Mouse (Mus musculus) retina, postnatal 7 days (tissue): ENCODE results near the gene Dusp16.

Experiments
- DNase-seq: peaks from one replicate; pipeline ENCODE4 v3.0.0-alpha.2; 2012; ENCODE audit warnings: low read depth, low spot score

The Dusp16 gene

DNA sequence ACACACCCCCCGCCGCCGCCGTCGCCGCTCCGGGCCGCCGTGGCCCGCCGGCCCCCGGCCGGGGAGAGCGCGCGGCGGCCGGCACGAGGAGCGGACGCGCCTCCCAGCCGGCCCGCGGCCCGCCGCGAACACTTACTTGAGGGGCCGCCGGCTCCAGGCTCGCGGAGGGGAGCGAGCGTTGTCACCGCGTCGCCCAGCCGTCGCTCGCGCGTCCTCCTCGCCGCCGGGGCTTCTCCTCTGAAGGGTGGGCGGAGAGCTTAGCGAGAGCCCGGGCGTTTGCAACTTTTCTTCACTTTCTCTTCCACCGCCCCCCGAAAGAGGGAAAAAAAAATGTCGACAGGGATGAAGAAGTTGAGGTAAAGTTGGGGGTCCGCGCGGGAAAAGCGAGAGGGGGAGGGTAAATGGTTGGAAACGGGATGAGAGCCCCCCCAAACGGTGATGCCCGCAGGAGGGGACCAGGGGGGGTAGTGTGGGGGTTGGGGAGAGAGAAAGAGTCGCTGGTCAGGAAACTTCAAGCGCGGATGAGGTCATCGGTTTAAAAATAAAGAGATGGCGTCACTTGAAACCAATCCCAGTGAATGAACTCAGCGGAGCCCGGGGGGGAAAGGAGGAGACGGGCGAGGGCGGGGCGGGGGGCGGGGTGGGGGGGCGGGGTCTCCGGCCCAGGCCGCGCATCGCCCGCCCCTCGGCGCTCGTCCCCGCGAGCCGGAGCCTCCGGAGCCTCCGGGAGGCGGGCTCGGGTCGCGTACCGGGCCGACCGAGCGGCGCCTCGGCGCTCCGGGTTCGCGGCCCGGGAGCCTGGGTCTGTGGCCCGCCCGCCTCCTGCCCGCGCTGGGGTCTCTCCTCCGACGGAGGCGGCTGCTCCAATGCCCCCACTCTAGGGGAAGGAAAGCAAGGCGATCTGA lies at the start of gene Dusp16:
Gene Dusp16 (minus strand): TSS at position 485 of the 905 bp plus-strand sequence.
- DNase-seq, result peak; percentile 74

DNA sequence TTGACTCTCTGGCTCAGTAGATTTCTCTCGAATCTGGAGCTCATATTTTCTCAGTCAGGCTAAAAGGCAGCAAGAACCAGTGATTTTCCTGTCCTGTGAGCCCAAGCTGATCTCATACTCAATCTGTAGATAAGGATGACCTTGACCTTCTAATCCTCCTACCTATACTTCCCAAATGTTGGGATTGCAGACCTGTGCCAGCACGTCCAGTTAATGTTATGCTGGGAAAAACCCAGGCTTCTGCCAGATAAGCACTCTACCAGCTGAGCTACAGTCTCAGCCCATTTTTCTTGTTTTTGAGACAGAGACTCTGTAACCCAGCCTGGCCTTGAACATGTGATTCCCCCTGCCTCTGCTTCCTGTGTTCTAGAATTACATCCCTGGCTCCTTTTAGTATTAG lies 47.9 kb upstream of the Dusp16 start:
- no peak for DNase-seq

DNA sequence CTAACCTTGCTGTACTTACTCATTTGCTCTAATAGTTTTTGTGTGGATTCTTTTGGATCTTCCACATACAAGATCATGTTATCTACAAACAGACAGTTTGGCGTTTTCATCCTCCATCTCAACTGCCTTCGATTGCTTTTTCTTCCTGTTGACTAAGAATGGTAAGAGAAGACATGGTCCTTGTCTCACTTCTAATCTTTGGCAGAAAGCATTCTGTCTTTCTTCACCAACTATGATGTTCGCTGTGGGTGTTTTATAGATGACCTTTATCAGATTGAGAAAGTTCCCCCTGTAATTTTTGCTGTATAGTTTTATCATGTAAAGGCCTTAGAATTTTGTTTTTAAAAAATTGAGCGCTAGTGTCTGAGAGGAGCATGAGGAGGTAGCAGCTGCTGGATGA lies 45.7 kb upstream of the Dusp16 start:
- DNase-seq, result no peak

DNA sequence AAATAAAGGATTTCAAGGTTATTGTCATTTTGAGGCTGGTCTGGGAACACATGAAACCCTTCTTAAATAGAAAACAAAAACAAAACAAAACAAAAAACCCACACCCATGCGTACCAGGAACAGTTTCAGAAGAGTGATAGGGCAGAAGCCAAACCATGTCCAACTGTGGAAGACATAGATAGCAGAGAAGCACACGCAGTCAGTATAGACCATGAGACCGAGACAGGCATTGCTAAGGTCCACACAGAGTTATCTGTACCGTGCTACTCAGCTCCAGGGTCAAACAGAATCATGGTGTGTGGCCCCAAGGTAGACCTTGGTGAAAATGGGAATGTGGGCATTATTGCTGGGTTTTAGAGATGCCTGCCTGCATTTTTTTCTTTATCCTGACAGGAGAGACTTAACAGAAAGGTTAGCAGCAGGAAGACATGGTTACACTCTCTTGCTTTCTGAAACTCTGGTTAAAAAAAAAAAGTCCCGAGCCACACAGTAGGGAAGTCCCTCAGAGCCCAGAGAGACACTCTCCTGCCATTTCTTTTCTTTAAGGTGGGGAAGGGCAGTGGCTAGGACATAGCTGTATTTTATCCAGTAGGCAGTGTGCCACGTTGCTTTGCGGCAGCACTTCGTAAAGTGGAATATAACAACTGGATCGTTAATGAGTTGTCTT lies 42.3 kb upstream of the Dusp16 start:
- DNase-seq, result no peak

DNA sequence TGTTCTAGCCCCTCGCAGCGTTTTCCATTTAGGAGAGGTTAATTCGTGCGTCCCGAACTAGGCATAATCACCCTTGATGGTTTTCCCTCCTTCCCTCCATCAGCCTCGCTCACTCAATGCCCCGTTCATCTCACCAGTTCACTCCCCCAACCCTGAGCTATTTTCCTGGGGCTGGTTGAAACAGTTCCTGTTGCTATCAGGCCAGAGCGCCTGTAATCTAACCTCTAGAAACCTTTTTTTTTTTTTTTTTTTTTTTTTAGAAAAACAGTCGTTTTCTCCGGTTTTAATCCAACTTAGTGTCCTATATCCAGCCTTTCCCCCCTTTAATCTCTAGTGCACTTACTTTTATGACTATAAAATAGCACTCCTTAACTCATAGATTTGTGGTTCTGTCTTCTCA lies 38.4 kb upstream of the Dusp16 start:
- DNase-seq, result no peak

DNA sequence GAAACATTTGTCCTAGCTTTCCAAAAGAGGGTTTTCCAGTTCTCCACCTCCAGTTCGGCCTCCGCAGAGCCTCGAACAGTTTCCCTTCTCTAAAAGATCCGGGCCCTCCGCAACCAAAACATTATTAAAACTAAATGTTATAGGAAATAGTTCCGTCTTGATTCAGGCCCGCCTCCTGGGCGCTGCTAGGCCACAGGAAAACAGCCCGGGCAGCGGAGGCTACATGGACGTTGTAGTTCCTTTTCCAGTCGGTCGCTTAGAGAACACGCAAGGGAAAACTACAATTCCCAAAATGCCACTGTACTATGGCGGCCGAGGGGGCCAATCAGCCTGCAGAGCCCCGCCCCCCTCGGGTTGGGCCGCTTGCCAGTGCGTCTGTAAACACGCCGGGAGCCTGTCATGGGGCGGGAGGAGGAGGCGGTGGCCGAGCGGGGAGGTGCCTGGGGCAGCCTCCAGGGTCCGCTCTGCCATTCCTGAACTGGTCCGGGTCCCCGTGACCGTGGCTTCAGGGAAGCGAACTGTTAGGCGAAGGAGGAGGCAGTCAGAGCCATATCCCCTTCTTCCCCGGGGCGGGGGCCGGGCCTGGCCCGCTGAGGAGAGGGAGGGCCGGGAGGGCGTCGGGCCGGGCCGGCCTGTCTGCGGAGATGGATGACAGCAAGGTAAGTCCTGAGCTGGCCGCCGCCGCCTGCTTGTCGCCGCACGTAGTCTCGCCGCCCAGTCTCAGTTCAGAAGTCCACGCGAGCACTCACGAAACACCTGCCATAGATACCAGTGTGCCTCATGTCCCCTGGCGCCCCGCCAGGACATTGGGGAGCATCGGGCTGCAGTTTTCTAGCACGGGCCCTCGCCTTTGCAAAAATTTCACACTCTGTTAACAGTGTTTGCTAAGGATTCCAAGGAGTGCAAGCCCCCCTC lies 37.6 kb upstream of the Dusp16 start, which contains the start of gene Crebl2:
Gene Crebl2 (plus strand): TSS at position 369 of the 915 bp plus-strand sequence.
- DNase-seq, result peak; percentile 98

DNA sequence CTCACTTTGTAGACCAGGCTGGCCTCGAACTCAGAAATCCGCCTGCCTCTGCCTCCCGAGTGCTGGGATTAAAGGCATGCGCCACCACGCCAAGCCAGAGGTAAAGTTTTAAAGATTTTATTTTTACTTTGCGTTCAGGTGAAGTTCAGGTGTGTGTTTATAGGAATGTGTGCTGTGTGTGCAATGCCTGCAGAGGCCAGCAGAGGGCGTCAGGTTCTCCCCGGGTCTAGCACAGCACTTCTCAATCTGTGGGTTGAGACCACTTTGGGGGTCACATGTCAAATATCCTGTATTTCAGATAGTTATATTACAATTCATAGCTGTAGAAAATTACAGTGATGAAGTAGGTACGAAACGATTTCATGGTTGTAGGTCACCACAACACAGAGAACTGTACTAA lies 30.4 kb upstream of the Dusp16 start:
- DNase-seq, result no peak

DNA sequence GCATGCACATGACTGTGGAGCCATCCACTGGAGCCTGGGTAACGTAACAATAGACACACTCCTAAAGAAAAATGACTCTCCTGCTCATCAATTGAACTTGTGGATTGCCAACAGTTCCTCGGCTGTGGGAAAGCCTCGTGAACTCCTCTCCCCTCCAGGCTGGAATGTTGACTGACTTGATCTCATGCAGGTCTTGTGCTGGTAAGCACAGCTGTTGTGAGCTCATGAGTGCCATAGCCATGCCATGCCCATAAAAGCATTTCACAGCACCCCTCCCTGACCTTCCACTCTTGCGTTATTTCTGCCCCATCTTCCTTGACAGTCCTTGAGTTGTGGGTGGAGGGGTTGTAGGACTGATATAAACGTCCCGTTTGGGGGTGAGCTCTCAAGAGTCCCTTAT lies 28.0 kb upstream of the Dusp16 start:
- DNase-seq, result no peak

DNA sequence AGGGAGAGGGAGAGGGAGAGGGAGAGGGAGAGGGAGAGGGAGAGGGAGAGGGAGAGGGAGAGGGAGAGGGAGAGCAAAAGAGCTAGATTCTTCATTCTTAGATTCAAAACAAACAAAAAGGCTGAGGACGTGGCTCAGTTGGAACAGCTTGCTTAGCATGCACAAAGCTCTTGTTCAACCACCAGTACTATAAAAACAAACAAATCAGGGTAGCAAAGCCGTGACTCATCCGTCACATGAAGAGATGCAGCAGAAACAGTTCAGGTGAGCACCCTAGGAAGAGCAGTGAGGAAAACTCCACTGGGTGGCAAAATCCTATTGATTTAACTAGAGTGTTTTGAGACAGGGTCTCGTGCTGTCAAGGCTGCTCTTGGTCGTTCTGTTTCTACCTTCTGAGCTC lies 27.3 kb upstream of the Dusp16 start:
- no peak for DNase-seq

DNA sequence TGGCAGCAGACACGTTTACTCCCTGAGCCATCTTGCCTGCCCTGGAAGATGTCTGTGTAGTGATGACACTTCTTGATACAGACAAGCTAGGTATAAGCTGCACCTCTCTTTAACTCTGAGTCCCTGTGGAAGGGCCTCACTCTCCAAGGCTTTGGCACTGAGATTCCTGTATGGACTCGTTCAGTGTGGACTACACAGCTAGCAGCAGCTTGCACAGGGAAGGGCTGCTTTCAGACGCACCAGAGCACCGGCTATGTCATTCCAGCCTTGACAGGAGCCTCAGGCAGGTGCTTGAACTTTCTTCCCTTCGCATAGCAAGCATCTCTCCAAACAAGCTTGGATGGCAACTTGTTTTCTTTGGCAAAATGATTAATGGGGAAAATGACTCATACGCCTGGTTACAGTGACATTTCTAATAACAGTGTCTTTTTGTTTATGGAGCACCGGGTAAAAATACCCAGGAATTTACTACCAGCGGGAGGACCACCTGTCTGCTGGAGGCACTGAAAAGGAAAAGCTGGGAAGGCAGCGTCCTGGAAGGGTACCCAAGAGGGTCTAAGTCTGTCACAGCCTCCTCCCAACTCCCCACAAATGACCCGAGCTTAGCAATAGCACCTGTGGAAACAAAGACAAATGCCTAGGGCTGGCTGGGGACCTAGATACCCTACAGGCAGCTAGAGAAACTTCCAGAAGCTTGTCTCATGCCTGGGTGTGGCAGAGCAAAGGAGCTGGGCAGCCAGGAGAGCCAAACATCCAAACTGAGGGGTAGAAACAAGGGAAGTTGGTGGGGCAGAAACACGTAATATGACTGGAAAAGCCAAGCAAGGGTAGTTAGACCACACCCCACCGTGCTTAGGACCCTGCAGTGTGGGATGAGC lies 24.9 kb upstream of the Dusp16 start:
- no peak for DNase-seq

DNA sequence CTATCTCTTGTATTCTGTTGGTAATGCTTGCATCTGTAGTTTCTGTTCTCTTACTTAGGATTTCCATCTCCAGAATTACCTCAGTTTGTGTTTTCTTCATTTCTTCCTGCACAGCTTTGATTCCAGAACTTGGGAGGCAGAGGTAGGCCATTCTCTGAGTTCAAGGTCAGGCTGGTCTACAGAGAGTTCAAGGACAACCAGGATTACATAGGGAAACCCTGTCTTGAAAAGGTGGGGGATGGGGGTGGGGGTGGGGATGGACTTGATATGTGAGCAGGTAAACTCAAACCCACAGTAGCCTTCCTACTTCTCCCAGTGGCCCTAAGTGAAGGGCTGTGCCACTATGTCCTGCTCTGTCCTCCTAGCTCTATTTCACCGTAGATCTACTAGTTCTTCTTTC lies 20.6 kb upstream of the Dusp16 start:
- DNase-seq, result no peak

DNA sequence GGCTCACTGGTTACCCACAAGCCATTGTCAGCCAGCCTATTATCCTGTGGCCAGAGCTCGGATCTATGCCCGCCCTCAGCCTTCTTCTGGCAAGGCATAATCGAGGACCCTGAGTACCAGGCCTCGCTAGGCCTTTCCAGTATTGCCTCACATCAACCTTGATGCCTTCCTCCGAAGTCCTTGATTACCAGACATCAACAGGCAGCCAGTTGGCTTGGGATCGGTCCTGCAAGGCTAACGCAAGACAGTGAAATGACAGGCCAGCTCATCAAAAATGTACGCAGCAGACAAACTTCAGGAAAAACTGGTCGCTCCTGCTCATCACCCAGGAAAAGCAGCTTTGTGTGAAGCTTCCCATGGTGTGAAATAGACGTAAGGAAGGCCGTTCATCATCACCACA lies 15.4 kb upstream of the Dusp16 start:
- DNase-seq, result no peak

DNA sequence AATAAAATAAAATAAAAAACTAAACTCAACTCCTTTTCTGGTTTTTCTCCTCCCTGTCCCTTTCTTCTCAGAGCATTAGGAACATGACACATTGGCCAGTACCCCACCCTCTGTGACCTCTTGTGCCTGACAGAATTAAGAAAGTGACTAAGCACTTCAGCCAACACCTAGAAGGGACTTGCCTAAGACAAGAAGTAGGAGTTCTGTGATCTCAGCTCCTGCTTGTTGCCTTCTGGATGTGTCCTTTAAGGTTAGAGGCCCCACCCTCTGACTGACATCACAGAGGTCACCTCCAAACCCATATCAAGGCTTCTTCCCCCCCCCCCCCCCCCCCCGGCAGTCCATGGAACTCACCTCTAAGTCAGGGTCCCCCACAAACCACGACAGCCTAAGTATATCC lies 14.7 kb upstream of the Dusp16 start:
- DNase-seq, result no peak

DNA sequence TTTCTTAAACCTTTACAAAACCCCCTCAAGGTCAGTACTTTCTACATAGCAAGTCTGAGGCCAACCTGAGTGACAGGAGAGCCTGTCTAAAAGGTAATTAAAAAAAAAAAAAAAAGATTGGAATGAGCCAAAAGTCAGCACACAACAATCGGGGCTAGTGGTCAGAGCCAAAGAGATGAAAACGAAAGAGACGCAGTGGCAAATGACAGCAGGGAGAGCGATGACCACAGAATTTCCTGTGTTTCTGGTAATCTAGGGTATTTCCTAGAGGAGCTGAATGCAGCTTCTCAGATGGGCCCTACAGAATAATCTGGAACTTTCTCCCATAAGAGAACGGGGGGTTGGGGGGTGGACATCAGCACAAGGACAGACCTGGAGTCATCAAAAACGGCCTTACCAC lies 13.7 kb upstream of the Dusp16 start:
- DNase-seq, result no peak

DNA sequence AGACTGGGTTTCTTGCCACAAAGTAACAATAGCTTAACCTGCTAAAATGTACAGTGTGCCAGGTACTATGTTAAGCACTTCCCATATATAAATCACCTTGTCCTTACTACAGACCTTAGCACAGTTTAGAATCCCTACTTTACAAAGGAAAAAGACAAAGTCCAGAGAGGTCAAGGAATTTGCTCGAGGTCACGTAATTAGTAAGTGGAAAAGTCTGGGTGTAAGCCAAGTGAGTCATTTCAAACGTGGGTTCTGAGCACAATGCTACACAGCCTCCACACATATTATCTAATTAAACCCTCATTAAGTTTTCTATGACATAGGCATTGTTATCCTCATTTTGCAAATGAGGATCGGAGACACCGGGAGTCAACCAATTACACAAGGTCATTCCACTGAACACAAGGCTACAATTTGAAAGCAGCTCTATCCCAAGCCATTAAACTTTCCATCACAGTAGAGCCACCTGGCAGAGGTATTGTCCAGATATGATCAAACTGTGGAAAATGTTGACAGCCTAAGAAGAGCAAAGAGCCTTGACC lies 12.4 kb upstream of the Dusp16 start:
- no peak for DNase-seq

DNA sequence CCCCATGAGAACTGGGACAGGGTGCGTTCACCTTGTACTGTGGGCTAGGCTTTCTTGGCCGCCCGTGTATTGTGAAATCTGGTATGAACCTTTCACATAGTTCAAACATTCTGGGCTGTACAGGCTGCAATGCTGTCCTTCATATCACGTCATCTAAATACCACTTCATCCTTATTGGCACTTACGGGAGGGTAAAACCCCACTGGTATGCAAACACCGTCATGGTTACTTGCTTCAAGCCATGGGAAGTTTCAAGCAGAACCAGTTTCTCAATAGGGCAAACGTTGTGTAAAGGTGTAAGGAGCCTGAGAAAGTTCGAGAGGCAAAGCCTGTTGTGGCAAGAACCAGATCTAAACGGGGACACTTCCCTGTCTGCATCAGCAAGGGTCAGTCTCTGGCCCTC lies 10.2 kb upstream of the Dusp16 start:
- no peak for DNase-seq

DNA sequence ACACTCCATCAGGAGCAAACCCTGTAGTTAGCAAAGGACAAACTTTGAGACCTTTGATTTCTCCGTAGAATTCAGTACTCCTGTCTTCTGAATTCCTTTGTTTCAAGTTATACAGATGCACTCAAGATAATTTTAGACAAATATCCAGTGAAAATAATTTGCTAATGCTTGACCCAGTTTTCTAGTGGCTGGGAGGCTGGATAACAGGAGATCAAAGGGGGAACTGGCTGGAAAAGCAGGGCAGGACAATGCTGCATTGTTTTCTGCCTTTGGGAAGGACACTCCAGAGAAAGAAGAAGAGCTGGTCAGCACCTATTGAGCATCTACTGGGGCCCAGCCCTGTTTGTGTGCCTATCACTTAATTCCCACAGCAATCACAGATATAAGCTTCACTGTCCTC lies 9.1 kb upstream of the Dusp16 start:
- DNase-seq, result no peak

DNA sequence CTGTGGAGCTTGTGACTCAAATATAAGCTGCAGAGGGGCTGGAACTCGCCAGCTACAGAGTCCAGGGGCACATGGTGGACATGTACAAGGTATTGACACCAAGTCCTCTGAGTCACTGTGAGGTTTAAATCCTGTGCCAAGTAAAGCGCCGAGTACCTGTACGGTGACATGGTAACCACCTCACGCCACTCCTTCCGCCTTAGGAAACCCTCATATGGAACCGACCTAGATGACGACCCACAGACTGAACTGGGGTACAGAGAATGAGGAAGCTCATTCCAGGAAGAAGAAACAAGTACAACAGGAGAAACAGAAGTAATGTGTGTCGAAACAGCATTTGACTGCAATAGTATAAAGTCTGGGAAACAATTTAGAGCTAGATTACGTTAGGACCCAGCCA lies 3.9 kb upstream of the Dusp16 start:
- DNase-seq, result no peak

DNA sequence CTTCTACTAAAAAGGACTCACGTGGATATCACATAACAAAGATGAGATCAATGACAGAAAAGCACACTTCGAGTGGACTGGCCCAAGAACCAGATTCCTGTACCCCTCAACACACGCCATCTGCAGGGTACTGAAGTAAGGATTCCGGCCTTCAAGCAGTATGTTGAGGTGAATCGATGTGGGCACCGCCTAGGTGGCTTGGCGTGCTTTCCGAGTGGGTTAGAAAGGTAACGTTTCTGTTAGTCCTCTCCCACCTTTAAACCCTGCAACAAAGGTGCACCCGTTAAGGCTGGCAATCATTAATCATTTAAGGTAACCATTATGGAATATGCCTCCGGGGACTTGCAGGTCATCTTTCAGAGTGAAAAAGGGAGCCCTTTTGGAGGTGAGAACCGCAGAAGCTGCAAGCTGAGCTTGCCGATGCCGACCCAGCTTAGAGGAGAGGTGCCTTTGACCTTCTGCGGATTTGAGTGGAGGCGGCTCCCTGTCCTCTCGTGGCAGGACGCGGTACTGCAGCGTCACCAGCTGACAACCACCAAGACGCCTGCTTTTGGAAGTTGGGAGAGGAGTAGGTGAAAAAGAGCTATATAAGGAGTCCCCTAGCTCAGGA lies 1.6 kb upstream of the Dusp16 start:
- peak; percentile 51 for DNase-seq
